Mouse (Mus musculus) large intestine, adult 2 months (tissue): Measurements from ENCODE around the gene Frmd4a. TPM values are rescaled to one million over a fixed set of nuclear protein-coding genes. Genes with fewer than 3 reads are reported as not detected.

ENCODE experiments used
- DNase-seq: peaks from one replicate; pipeline ENCODE4 v3.0.0-alpha.2; 2012; ENCODE audit warnings: low read depth, low spot score
- WGBS: fragments of 180-500 bp; shearing (Covaris S2); methylation state at CpG from one replicate; pipeline ENCODE4 v1.1.7; 2018; 5-methylcytosine and 5-hydroxymethylcytosine counted together
- polyA plus RNA-seq: library from polyadenylated mRNA; depleted of rRNA; stranded (reverse); fragments of >200 nt; gene quantifications from 2 replicates; pipeline ENCODE4 v1.2.3, GENCODE M21; 2012

The Frmd4a gene
- polyA plus RNA-seq, 1 experiment = 2.6 TPM

- DNase-seq = no peak
- WGBS = 60% methylated on average over 8 of the region's 8 CpGs
Observed at GRCm38 (mm10) chr2:4409810-4410433, 392.4 kb downstream of the Frmd4a start.

DNA sequence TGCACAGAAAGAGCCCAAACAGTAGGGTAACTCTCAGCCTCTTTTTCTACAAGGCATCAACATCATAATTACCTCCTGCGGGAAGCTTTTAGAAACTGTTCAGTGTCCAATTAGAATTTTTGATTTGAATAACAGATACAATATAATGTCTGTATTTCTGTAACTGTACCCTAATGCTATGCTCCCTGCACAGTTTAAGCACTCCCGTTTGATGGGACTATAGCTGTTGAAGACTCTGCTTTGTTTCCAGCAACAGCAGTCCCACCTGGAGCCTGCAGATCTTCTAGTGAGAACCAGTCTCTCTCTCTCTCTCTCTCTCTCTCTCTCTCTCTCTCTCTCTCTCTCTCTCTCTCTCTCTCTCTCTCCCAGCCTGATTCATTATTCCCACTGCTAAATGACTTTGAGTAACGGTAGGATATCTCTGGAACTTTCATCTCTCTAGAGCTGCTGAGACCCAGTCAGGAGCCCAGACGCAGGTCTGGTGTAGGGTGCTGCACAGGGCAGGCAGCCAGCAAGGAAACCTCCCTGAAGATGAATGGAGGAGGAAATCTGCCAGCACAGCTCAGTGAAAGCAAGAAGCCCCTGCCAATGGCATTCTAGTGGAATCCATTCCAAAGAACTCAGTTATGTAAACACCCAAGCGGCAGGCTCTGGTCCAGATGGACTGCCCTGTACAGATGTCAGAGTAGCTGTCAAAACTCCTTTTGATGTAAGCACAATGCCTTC lies 395.5 kb downstream of the Frmd4a start:
- no peak for DNase-seq
- WGBS = 55% methylated on average over 5 of the region's 5 CpGs

GRCm38 (mm10) chr2:4413596-4414335 lies 396.2 kb downstream of the Frmd4a start:
- WGBS = 81% methylated on average over 16 of the region's 16 CpGs
- no peak for DNase-seq

GRCm38 (mm10) chr2:4420679-4421312 lies 403.3 kb downstream of the Frmd4a start:
- DNase-seq = no peak
- WGBS = 87% methylated on average over 4 of the region's 4 CpGs

GRCm38 (mm10) chr2:4421757-4422156 lies 404.2 kb downstream of the Frmd4a start:
- WGBS = 21% methylated on average over 2 of the region's 2 CpGs
- no peak for DNase-seq

GRCm38 (mm10) chr2:4423896-4424295 lies 406.4 kb downstream of the Frmd4a start:
- 76% methylated on average over 6 of the region's 6 CpGs for WGBS
- no peak for DNase-seq

GRCm38 (mm10) chr2:4428407-4428855 lies 410.9 kb downstream of the Frmd4a start:
- no peak for DNase-seq
- WGBS = 59% methylated on average over 7 of the region's 7 CpGs

DNA sequence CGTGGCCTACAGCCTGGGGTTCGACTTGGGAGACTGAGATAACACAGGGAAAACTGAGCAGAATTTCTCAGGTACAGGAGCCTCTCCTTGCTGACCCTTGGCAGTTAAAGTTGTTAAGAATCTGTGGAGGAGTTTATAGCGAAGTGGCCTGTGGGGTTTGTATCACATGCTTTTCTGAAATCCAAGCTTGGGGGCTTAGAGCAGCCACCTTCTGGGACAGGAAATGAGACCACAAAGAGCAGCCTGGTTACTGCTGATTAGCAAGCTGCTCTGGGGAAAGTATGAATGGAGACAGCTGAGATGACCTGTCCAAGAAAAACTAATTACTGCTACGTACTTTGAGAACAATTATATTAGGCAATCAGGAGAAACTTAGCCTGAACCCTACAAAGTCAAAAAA lies 415.6 kb downstream of the Frmd4a start:
- 58% methylated on average over 4 of the region's 4 CpGs for WGBS
- DNase-seq = no peak

- 76% methylated on average over 8 of the region's 8 CpGs for WGBS
- no peak for DNase-seq
Observed at GRCm38 (mm10) chr2:4435051-4435450, 417.5 kb downstream of the Frmd4a start.

- DNase-seq = no peak
- WGBS = 78% methylated on average over 19 of the region's 19 CpGs
Observed at GRCm38 (mm10) chr2:4436361-4437231, 419.1 kb downstream of the Frmd4a start.

DNA sequence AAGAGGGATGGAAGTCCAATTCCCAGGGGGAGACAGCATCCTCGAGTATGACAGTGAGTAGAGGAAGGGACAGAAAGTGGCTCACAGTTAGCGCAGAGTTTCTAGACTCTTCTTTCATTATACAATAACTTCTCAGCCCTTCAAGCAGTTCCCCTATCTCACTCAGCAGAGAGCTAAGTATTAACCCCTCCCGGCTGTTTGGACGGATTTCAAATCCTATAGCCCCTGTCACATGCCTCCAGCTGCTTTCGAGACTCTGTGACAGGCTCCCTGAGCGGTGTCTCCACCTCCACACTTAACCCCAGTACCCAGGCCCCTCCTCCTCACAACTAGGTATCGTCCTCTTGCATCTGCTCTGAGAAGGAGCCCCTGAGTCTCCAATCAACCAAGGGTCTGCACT lies 421.2 kb downstream of the Frmd4a start:
- 57% methylated on average over 7 of the region's 7 CpGs for WGBS

GRCm38 (mm10) chr2:4439909-4440308 lies 422.4 kb downstream of the Frmd4a start:
- no peak for DNase-seq
- WGBS = 67% methylated on average over 4 of the region's 4 CpGs

More for the DNA sequence above, 421.2 kb downstream of the Frmd4a start:
- no peak for DNase-seq

DNA sequence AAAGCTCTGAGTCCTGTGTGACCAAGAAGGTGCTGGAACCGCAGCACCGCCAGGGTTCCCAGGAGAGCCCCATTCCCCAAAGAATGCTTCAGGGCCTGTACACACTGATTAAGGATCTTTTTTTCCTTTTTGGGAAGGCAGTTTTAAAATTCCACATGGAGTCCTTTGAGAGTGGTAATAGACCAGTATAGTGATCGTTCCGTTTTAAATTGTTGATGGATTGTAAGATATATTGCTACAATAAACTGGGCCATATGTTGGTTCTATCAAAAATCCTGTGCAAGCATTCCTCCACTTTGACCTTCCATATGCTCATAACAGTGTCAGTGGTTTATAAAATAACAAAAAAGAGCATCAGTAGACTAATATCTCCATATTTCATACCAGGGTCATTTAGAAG lies 424.3 kb downstream of the Frmd4a start:
- 70% methylated on average over 4 of the region's 4 CpGs for WGBS
- no peak for DNase-seq

GRCm38 (mm10) chr2:4444740-4445139 lies 427.2 kb downstream of the Frmd4a start:
- no peak for DNase-seq
- 73% methylated on average over 3 of the region's 3 CpGs for WGBS

DNA sequence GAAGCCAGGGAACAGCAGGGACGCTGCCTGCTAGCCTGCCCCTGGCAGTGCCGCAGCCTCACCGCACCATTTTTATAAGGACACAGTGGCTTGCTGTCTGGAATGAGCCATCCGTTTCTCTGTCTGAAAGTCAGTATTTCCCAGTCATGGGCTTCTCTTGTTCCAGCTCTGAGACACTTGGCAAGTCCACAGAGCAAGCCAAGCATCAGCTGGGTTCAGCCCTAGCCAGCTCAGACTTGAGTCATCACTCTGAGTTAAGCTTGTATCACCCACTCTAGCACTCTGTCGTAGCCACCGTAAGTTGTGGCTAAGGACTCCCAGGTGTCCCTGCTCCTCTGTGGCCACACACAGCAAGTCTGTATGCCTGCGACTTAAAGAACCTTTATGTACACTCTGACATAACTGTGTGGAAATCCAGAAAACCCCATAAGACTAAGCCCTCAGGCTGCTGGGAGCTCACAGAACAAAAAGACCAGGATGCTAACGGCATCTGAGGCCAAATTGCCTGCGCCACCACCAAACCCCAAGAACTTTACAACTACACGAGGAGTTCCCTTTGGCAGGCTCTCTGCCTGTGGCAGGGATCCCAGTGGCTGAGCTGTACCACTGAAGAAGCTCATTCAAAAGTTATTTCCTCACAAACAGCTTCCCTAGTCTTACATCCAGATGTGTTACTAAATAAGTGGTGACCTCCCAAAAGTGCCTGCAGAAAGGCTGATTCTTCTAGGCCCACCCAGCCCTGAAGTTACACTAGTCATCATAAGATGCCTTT lies 428.3 kb downstream of the Frmd4a start:
- no peak for DNase-seq
- WGBS = 60% methylated on average over 10 of the region's 10 CpGs

DNA sequence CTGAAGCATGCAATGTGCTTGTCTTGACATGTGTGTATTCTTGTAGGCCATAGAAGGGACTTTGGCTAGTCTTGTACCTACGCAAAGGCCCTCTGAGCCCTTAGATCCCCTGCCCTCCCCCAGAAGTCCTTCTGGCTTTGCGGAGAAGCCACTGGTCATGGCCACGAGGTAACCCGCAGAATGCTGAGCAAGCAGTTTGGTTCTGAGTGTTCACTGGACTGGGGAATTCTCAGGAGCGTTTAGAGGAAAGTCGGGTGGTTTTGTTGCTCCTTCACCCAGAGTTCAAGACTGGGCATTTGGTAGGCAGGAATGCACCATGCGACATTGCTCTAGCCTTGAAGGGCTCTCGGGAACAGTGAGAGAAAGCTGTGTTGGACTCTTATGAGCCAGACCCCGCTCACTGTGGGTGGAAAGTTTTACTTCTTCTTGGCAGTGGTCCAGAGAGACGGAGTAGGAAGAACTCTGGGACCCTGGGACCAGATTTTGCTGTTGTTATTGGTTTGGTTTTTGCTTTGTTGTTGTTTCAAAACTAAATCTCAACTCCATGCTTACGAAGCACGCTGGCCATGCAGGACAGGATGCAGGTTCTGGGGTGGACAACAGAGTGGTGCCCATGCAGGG lies 432.5 kb downstream of the Frmd4a start:
- WGBS = 69% methylated on average over 12 of the region's 12 CpGs
- DNase-seq = no peak

- WGBS = 69% methylated on average over 12 of the region's 12 CpGs
- DNase-seq = no peak
Observed at GRCm38 (mm10) chr2:4452590-4453400, 435.3 kb downstream of the Frmd4a start.
